Mouse (Mus musculus) sigmoid colon, adult 10 weeks (tissue): ENCODE data around the gene Mybph. TPM values are rescaled to one million over a fixed set of nuclear protein-coding genes. Genes with fewer than 3 reads are reported as not detected.

Experiments used
- polyA plus RNA-seq: library from polyadenylated mRNA; stranded (reverse); fragments of 350-450 nt; fragmentation: Illumina TruSeq; extraction: RNeasy Lipid Tissue Mini Kit (QIAGEN cat#74804); gene quantifications from one replicate; pipeline ENCODE4 v1.2.3, GENCODE M21; 2014; ENCODE audit warnings: low read depth, low replicate concordance

Gene Mybph
- polyA plus RNA-seq: not detected

GRCm38 (mm10) chr1:134193126-134193525, at the start of gene Mybph:
Gene Mybph, plus strand, starts transcription at chr1:134193448.

GRCm38 (mm10) chr1:134182025-134182424, 11.2 kb upstream of the Mybph start, which contains the start of gene Chil1:
Gene Chil1, plus strand, starts transcription at chr1:134182176.

GRCm38 (mm10) chr1:134235391-134235921, 42.2 kb downstream of the Mybph start, which contains the start of gene Adora1:
Gene Adora1, minus strand, starts transcription at chr1:134235431.

Other genes starting within 250 kb of the Mybph start
- 1.1 TPM for gene Fmod, start 156.2 kb upstream of the Mybph start, polyA plus RNA-seq
- 71.2 TPM for gene Btg2, start 114.3 kb upstream of the Mybph start, polyA plus RNA-seq
- gene Chit1, start 82.2 kb upstream of the Mybph start, polyA plus RNA-seq: not detected
- gene Chil1, start 11.3 kb upstream of the Mybph start, polyA plus RNA-seq: not detected
- 0.88 TPM for gene Adora1, start 42.0 kb downstream of the Mybph start, polyA plus RNA-seq
- not detected for gene Myog, start 96.5 kb downstream of the Mybph start, polyA plus RNA-seq
- gene Ppfia4, start 139.5 kb downstream of the Mybph start, polyA plus RNA-seq: 0.79 TPM
- 184 TPM for gene Tmem183a, start 168.5 kb downstream of the Mybph start, polyA plus RNA-seq
- not detected for gene 4933406M09Rik, start 192.5 kb downstream of the Mybph start, polyA plus RNA-seq
- gene Cyb5r1, start 212.1 kb downstream of the Mybph start, polyA plus RNA-seq: 8.3 TPM
- 74.6 TPM for gene Adipor1, start 221.9 kb downstream of the Mybph start, polyA plus RNA-seq